Mouse (Mus musculus) forebrain, postnatal 0 days (tissue): Measurements from ENCODE around the gene Swt1. TPM values are rescaled to one million over a fixed set of nuclear protein-coding genes. Genes with fewer than 3 reads are reported as not detected.

ENCODE experiments used
- ATAC-seq: fragments of 200-750 bp; cut with Nextera tagmentation; 2 replicates; pipeline ENCODE4 v1.8.0; 2017; ENCODE audit warnings: mild to moderate bottlenecking, moderate library complexity
- DNase-seq: peaks from one replicate; pipeline ENCODE4 v3.0.0-alpha.2; 2015
- H3K27ac ChIP-seq: fragments of 300-500 bp; sonication (generic); 2 replicates; pipeline ENCODE4 v1.5.1; 2014; ENCODE audit warnings: low read depth, mild to moderate bottlenecking, antibody characterized with exemption, low read length, moderate library complexity, mixed read lengths
- H3K27me3 ChIP-seq: fragments of 300-500 bp; sonication (generic); 2 replicates; pipeline ENCODE4 v1.6.1; 2014; ENCODE audit warnings: mild to moderate bottlenecking, low read length, mixed read lengths; ENCODE audit not compliant: insufficient read depth
- H3K36me3 ChIP-seq: fragments of 300-500 bp; sonication (generic); 2 replicates; pipeline ENCODE4 v1.6.1; 2014; ENCODE audit warnings: mild to moderate bottlenecking, moderate library complexity; ENCODE audit not compliant: insufficient read depth
- H3K4me1 ChIP-seq: fragments of 300-500 bp; sonication (generic); 2 replicates; pipeline ENCODE4 v1.6.1; 2014; ENCODE audit warnings: antibody characterized with exemption; ENCODE audit not compliant: insufficient read depth
- H3K4me2 ChIP-seq: fragments of 300-500 bp; sonication (generic); 2 replicates; pipeline ENCODE4 v1.6.1; 2014; ENCODE audit warnings: low read depth, mild to moderate bottlenecking, moderate library complexity
- H3K4me3 ChIP-seq: fragments of 300-500 bp; sonication (generic); 2 replicates; pipeline ENCODE4 v1.5.1; 2014; ENCODE audit warnings: low read depth, low read length, mixed read lengths
- H3K9ac ChIP-seq: fragments of 300-500 bp; sonication (generic); 2 replicates; pipeline ENCODE4 v1.6.1; 2014; ENCODE audit warnings: mild to moderate bottlenecking
- H3K9me3 ChIP-seq: fragments of 300-500 bp; sonication (generic); 2 replicates; pipeline ENCODE4 v1.6.1; 2016; ENCODE audit warnings: low read length
- CTCF ChIP-seq: sonication (generic); IDR thresholded peaks from 2 replicates; pipeline ENCODE4 v1.5.1; 2016; ENCODE audit warnings: antibody characterized with exemption, control low read depth, low read depth
- WGBS: fragments of 180-500 bp; shearing (Covaris S2); extraction: QIAGEN DNeasy Blood & Tissue Kit; methylation state at CpG from one replicate; pipeline ENCODE4 v1.1.7; 2014; 5-methylcytosine and 5-hydroxymethylcytosine counted together
- microRNA-seq, 2 experiments: library from miRNA; unstranded; fragments of <30 nt; microRNA quantifications; one replicate each; pipeline ENCODE4; 2016
- polyA plus RNA-seq: library from polyadenylated mRNA; unstranded; fragments of >200 nt; fragmentation: Nextera tagmentation; extraction: Ambion mirVana; gene quantifications from 2 replicates; pipeline ENCODE4 v1.2.1, GENCODE M21; 2015
- total RNA-seq: library from RNA; depleted of rRNA; stranded (reverse); fragments of >200 nt; gene quantifications from 2 replicates; pipeline ENCODE4 v1.2.3, GENCODE M21; 2014; rRNA removed

The Swt1 gene
- total and polyA plus RNA-seq, 2 experiments from 2014 or later, result 12.6 to 14.4 TPM

DNA sequence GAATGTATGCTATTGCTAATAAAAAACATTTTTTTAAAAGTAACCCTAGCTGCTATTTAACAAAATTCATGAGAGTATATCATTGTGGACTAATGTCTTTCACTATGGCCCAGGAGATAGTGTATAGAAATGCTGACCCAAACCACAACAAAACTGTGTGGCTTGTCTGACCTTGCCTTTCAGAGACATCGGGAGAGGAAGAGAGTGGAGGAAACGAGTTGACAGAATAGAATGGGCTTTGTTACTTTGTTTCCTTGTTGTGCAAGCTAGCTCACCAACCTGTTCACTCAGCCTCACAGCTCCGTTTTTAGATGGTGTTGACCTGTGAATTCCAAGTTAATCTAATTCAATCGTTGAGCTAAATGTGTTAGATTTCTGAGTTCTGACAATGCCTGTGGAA, 107.8 kb downstream of the Swt1 start:
- no peak overlapping the region for H3K27ac ChIP-seq
- no peaks in the 10 kb centered on the region for H3K4me1 ChIP-seq
- DNase-seq (no peak), ATAC-seq (no peak)
- TF ChIP-seq CTCF, result no peak
- no peaks in the 10 kb centered on the region for H3K9me3 ChIP-seq
- no peak overlapping the region for H3K4me3 ChIP-seq
- H3K9ac ChIP-seq, result no peak overlapping the region
- no peak overlapping the region for H3K4me2 ChIP-seq
- no peaks in the 10 kb centered on the region for H3K36me3 ChIP-seq
- H3K27me3 ChIP-seq, result no peaks in the 10 kb centered on the region
- WGBS, result 60% methylated on average over 4 of the region's 4 CpGs

DNA sequence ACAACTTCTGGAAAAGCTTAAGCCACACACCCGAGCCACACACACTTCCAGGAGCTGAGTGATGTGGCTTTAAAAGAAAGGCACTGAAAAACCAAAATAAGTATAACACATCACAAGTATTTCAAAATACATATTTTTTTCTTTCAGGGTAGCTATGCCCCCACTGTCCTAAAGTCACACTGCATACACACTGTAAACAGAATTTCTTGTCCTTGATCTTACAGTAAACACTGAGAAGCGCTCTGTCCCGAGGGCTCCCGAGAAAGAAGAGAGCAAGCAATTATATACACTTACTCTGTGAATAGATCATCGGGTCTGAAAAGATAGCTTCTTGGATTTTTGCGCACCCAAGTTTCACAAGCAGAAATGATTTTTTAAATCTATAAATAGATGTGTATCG, 109.0 kb downstream of the Swt1 start:
- TF ChIP-seq CTCF, result no peak
- Histone ChIP-seq H3K4me3 (no peak overlapping the region), H3K4me2 (no peak overlapping the region), H3K27me3 (no peaks in the 10 kb centered on the region), H3K27ac (no peak overlapping the region), H3K4me1 (no peaks in the 10 kb centered on the region), H3K9ac (no peak overlapping the region), H3K36me3 (no peaks in the 10 kb centered on the region), H3K9me3 (no peaks in the 10 kb centered on the region)
- WGBS, result 78% methylated on average over 7 of the region's 7 CpGs
- DNase-seq, result no peak
- no peak for ATAC-seq

Small RNAs within 50 kb of the gene (microRNA-seq; reads per million reads assigned to microRNA genes)
- gene Mir7682, result 0.73 to 0.77 reads per million in 2 experiments

Other genes starting within 250 kb of the Swt1 start
- not detected in 2 replicates for gene Gm47985, start 245.9 kb downstream of the Swt1 start, total RNA-seq
- gene Gm47985, start 245.9 kb downstream of the Swt1 start, polyA plus RNA-seq, result not detected in 2 replicates
- not detected in 2 replicates for gene Gm8947, start 236.1 kb downstream of the Swt1 start, total RNA-seq
- not detected in 2 replicates for gene Gm8947, start 236.1 kb downstream of the Swt1 start, polyA plus RNA-seq
- gene Gm47995, start 230.0 kb downstream of the Swt1 start, total RNA-seq, result not detected in 2 replicates
- gene Gm47995, start 230.0 kb downstream of the Swt1 start, polyA plus RNA-seq, result not detected in 2 replicates
- not detected in 2 replicates for gene 3110040M04Rik, start 224.3 kb downstream of the Swt1 start, total RNA-seq
- gene 3110040M04Rik, start 224.3 kb downstream of the Swt1 start, polyA plus RNA-seq, result not detected in 2 replicates
- not detected in 2 replicates for gene Gm47996, start 218.3 kb downstream of the Swt1 start, total RNA-seq
- not detected in 2 replicates for gene Gm47996, start 218.3 kb downstream of the Swt1 start, polyA plus RNA-seq
- 246 and 251 TPM in 2 replicates for gene Ivns1abp, start 84.0 kb downstream of the Swt1 start, total RNA-seq
- 217 and 240 TPM in 2 replicates for gene Ivns1abp, start 84.0 kb downstream of the Swt1 start, polyA plus RNA-seq
- 21.3 and 23.2 TPM in 2 replicates for gene Trmt1l, start 87 bp upstream of the Swt1 start, total RNA-seq
- gene Trmt1l, start 87 bp upstream of the Swt1 start, polyA plus RNA-seq, result 11.7 and 16.4 TPM in 2 replicates
- gene Rnf2, start 72.5 kb upstream of the Swt1 start, total RNA-seq, result 83.1 and 84.2 TPM in 2 replicates
- gene Rnf2, start 72.5 kb upstream of the Swt1 start, polyA plus RNA-seq, result 76.6 and 78.4 TPM in 2 replicates
- 0.92 and 2.9 TPM in 2 replicates for gene Fam129a, start 142.7 kb upstream of the Swt1 start, total RNA-seq
- 0.75 and 0.93 TPM in 2 replicates for gene Fam129a, start 142.7 kb upstream of the Swt1 start, polyA plus RNA-seq